Mouse (Mus musculus): ENCODE measurements around the gene Arhgef3. TPM values are rescaled to one million over a fixed set of nuclear protein-coding genes. Genes with fewer than 3 reads are reported as not detected.

Arhgef3 gene
- polyA plus RNA-seq, 1 experiment from 2014 or later: 1.6 TPM

GRCm38 (mm10) chr14:27118546-27118945, 3.8 kb downstream of the Arhgef3 start:
- Histone ChIP-seq H3K9me3 (replicated peaks) (no peaks in the 10 kb centered on the region), H3K36me3 (no peaks in the 10 kb centered on the region), H3K4me3 (no peak overlapping the region), H3K4me1 (peaks cover 14% of the 10 kb centered on the region), H3K27me3 (ENCODE audit: low read depth, poor library complexity, severe bottlenecking) (peaks cover 47% of the 10 kb centered on the region), H3K27ac (replicated peaks) (no peak overlapping the region)
- WGBS: 88% methylated on average over 5 of the region's 5 CpGs
- no peak for DNase-seq (ENCODE audit: low spot score)

- Histone ChIP-seq H3K4me1 (peaks cover 4% of the 10 kb centered on the region; the same call in 1 of the 2 replicates), H3K4me3 (no peak overlapping the region), H3K9me3 (replicated peaks) (no peaks in the 10 kb centered on the region), H3K27ac (replicated peaks) (no peak overlapping the region), H3K36me3 (no peaks in the 10 kb centered on the region), H3K27me3 (ENCODE audit: low read depth, poor library complexity, severe bottlenecking) (peaks cover 10% of the 10 kb centered on the region)
- WGBS: 79% methylated on average over 3 of the region's 3 CpGs
- DNase-seq (ENCODE audit: low spot score): no peak
Observed at GRCm38 (mm10) chr14:27122646-27123045, 7.9 kb downstream of the Arhgef3 start.

GRCm38 (mm10) chr14:27123543-27123942, 8.8 kb downstream of the Arhgef3 start:
- WGBS: 58% methylated on average over 8 of the region's 8 CpGs
- Histone ChIP-seq H3K27ac (replicated peaks) (no peak overlapping the region), H3K4me1 (peaks cover 4% of the 10 kb centered on the region; the same call in 1 of the 2 replicates), H3K9me3 (replicated peaks) (no peaks in the 10 kb centered on the region), H3K36me3 (no peaks in the 10 kb centered on the region), H3K27me3 (ENCODE audit: low read depth, poor library complexity, severe bottlenecking) (peaks cover 1% of the 10 kb centered on the region; the same call in 1 of the 2 replicates), H3K4me3 (no peak overlapping the region)
- no peak for DNase-seq (ENCODE audit: low spot score)

DNA sequence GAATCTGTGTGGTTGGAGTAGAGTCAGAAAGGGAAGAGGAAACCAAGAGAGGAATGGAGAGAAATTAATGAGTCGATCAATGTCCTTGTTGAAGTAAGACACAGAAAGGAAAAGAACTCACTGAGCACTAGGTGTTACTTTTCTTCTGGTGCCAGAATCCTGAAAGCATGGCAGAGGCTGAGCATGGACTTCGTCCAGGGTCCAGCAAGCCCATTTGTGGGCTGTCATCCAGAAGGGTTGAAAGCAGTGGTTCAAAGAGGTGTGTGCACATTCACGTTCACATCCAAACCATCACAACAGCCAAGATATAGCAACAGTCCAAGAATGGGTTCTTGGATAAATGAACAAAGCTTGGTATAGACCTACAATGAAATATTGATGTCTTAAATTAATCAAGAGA, 15.3 kb downstream of the Arhgef3 start:
- H3K36me3 ChIP-seq: no peaks in the 10 kb centered on the region
- no peak for DNase-seq (ENCODE audit: low spot score)
- H3K4me3 ChIP-seq: no peak overlapping the region
- H3K9me3 ChIP-seq (replicated peaks): no peaks in the 10 kb centered on the region
- WGBS: 88% methylated on average over 3 of the region's 3 CpGs
- no peaks in the 10 kb centered on the region for H3K27me3 ChIP-seq (ENCODE audit: low read depth, poor library complexity, severe bottlenecking)
- no peaks in the 10 kb centered on the region for H3K4me1 ChIP-seq
- H3K27ac ChIP-seq (replicated peaks): no peak overlapping the region

DNA sequence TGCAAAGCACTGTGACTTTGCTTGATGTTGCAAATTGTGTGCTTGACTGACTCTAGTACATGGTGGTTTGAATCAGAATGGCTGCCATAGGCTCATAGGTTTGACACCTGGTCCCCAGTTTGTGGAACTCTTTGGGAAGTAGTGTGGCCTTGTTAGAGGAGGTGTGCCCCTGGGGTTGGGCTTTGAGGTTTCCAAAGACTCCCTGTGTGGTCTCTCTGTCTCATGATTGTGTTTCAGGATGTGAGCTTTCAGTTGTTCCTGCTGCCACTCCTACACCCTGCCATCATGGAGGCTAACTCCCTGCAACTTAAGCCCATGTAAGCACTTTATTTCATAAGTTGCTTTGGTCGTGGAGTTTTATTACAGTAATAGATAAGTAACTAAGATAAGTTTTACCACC, 16.0 kb downstream of the Arhgef3 start:
- 86% methylated on average over 1 of the region's 1 CpGs for WGBS
- Histone ChIP-seq H3K4me1 (no peaks in the 10 kb centered on the region), H3K9me3 (replicated peaks) (no peaks in the 10 kb centered on the region), H3K4me3 (no peak overlapping the region), H3K36me3 (no peaks in the 10 kb centered on the region), H3K27me3 (ENCODE audit: low read depth, poor library complexity, severe bottlenecking) (no peaks in the 10 kb centered on the region), H3K27ac (replicated peaks) (no peak overlapping the region)
- no peak for DNase-seq (ENCODE audit: low spot score)

- H3K4me3 ChIP-seq: no peak overlapping the region
- no peaks in the 10 kb centered on the region for H3K27me3 ChIP-seq (ENCODE audit: low read depth, poor library complexity, severe bottlenecking)
- DNase-seq (ENCODE audit: low spot score): no peak
- H3K36me3 ChIP-seq: no peaks in the 10 kb centered on the region
- 76% methylated on average over 1 of the region's 1 CpGs for WGBS
- no peak overlapping the region for H3K27ac ChIP-seq (replicated peaks)
- H3K4me1 ChIP-seq: no peaks in the 10 kb centered on the region
- H3K9me3 ChIP-seq (replicated peaks): no peaks in the 10 kb centered on the region
Observed at GRCm38 (mm10) chr14:27131521-27131920, 16.8 kb downstream of the Arhgef3 start.

DNA sequence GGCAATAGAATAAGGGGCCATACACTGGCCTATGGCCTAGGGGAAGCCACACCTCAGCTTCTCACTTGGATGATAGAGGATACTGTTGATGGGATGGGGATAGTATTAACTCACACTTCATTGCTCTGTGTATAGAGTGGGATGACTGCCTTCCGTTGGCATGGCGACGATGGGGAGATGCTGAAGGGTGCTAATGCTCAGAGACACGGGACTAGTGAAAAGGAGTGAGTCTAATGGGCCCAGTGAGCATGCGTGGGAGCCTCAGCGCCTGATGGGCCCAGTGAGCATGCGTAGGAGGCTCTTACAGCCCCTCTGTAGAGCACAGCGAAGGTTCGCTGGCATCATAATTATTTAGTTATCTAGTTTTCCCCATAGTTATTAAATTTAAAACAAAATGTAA, 24.2 kb downstream of the Arhgef3 start:
- Histone ChIP-seq H3K27me3 (ENCODE audit: low read depth, poor library complexity, severe bottlenecking) (no peaks in the 10 kb centered on the region), H3K9me3 (replicated peaks) (no peaks in the 10 kb centered on the region), H3K4me1 (no peaks in the 10 kb centered on the region), H3K4me3 (no peak overlapping the region), H3K27ac (replicated peaks) (no peak overlapping the region), H3K36me3 (no peaks in the 10 kb centered on the region)
- DNase-seq (ENCODE audit: low spot score): no peak
- WGBS: 90% methylated on average over 9 of the region's 9 CpGs

DNA sequence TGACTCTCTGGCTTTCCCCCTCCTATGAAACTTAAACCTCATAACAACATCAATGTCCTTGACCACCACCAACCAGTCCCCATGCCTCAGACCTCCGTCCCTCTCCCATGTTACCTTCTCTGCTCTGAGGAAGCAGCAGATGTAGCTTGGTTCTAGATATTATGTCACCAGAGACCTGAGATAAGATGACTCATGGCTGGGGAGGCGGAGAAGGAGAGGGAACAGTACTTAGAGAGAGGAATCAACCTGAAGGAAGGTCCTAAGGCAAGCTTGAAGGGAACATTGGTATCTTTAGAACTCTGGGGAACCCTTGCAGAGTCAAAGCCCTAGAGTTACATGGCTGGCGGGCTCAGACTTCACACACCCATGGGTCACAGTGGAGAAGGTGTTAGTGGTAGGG, 25.3 kb downstream of the Arhgef3 start:
- no peaks in the 10 kb centered on the region for H3K36me3 ChIP-seq
- no peak overlapping the region for H3K27ac ChIP-seq (replicated peaks)
- 89% methylated on average over 3 of the region's 3 CpGs for WGBS
- no peaks in the 10 kb centered on the region for H3K4me1 ChIP-seq
- H3K4me3 ChIP-seq: no peak overlapping the region
- H3K27me3 ChIP-seq (ENCODE audit: low read depth, poor library complexity, severe bottlenecking): no peaks in the 10 kb centered on the region
- no peak for DNase-seq (ENCODE audit: low spot score)
- no peaks in the 10 kb centered on the region for H3K9me3 ChIP-seq (replicated peaks)

- H3K27me3 ChIP-seq (ENCODE audit: low read depth, poor library complexity, severe bottlenecking): no peaks in the 10 kb centered on the region
- no peaks in the 10 kb centered on the region for H3K9me3 ChIP-seq (replicated peaks)
- H3K4me1 ChIP-seq: peaks cover 5% of the 10 kb centered on the region; the same call in 1 of the 2 replicates
- H3K36me3 ChIP-seq: no peaks in the 10 kb centered on the region
- no peak for DNase-seq (ENCODE audit: low spot score)
- 34% methylated on average over 3 of the region's 3 CpGs for WGBS
- H3K4me3 ChIP-seq: no peak overlapping the region
- no peak overlapping the region for H3K27ac ChIP-seq (replicated peaks)
Observed at GRCm38 (mm10) chr14:27141486-27141885, 26.8 kb downstream of the Arhgef3 start.

DNA sequence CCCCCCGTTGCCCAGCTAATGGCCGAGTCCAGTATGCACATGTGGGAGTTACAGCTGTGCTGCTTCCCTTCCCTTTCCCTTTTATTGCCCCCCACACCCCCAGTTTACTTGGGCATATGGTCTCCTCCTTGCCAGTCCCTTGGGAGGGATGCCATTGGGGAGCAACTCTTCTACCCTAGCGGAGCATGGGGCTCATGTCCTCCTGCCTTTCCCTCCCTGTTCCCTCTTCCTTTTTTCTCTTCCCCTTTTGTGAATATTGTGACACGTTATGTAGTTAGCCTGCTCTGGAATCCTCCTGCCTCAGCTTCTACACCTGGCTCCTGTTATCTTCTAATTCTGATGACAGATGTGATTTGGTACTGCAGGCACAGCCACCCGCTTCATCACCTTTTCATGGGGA, 28.0 kb downstream of the Arhgef3 start:
- WGBS: 93% methylated on average over 5 of the region's 5 CpGs

DNA sequence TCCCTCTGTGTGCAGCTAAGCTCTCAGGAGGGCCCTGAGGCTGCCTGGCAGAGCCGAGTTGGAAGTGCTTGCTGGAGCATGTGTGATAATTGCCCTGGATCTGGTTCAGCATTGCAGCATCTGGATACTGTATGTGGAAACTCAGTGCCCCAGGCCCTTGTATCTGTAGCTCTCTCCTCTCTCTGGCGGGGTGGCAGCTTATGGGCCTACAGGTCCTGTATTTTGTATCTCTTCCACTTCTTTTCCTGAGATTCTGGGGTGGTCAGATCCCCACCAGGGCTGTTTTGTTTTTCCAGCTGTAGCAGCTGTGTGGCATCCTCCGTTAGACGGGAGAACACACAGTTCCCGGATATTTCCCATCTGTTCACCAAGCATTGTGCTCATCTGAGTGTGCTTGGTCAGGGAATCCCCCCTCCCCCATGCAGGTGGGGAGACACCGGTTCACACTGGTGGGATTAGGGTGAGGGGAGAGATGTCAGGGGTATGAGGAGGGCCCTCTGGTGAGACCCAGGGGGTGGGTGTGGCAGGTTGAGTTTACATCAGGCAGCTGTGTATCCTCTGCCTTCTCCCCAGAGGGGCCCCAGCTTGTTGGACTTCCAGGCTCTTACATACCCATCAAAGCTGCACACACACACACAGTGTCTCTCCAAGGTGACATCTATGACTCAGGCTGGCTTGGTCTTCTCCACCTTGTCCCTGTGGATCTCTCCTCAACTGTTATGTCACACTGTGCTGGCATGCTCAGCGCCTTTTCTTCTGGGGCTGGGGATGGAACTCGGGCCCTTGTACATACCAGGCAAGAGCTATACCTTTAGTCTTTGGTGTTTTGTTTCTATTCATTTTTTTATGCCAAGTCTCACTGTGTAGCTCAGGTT, 30.7 kb downstream of the Arhgef3 start:
- Histone ChIP-seq H3K4me1 (peaks cover 5% of the 10 kb centered on the region; the same call in 1 of the 2 replicates), H3K27me3 (ENCODE audit: low read depth, poor library complexity, severe bottlenecking) (no peaks in the 10 kb centered on the region), H3K36me3 (no peaks in the 10 kb centered on the region), H3K4me3 (no peak overlapping the region), H3K9me3 (replicated peaks) (no peaks in the 10 kb centered on the region), H3K27ac (replicated peaks) (no peak overlapping the region)
- no peak for DNase-seq (ENCODE audit: low spot score)
- 65% methylated on average over 8 of the region's 8 CpGs for WGBS

More for the DNA sequence above, 28.0 kb downstream of the Arhgef3 start:
- DNase-seq (ENCODE audit: low spot score): no peak
- H3K36me3 ChIP-seq: no peaks in the 10 kb centered on the region
- no peaks in the 10 kb centered on the region for H3K9me3 ChIP-seq (replicated peaks)
- no peak overlapping the region for H3K27ac ChIP-seq (replicated peaks)
- H3K4me1 ChIP-seq: peaks cover 5% of the 10 kb centered on the region; the same call in 1 of the 2 replicates
- H3K4me3 ChIP-seq: no peak overlapping the region
- H3K27me3 ChIP-seq (ENCODE audit: low read depth, poor library complexity, severe bottlenecking): no peaks in the 10 kb centered on the region

DNA sequence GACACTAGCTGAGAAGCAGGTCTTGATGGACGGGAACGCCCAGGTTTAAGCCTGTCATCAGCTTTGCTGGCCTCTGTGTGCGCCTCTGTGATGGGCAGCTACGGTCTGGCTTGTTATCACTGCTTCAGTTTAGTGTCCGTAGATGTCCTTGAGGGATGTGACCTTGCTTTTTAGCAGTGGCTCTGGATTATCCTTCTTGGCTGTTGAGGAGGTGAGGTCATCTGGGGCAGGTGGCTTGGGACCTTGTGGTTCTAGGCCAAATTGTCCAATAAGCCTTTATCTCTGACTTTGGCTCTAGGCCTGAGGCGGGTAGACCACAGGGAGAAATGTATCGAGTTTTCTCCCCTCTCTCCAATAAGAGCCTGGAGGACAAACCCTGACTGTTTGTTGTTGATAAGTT, 33.0 kb downstream of the Arhgef3 start:
- no peaks in the 10 kb centered on the region for H3K27me3 ChIP-seq (ENCODE audit: low read depth, poor library complexity, severe bottlenecking)

GRCm38 (mm10) chr14:27149401-27149800, 34.7 kb downstream of the Arhgef3 start:
- Histone ChIP-seq H3K4me1 (peaks cover 5% of the 10 kb centered on the region; the same call in 1 of the 2 replicates), H3K9me3 (replicated peaks) (no peaks in the 10 kb centered on the region), H3K4me3 (no peak overlapping the region), H3K27ac (replicated peaks) (no peak overlapping the region), H3K27me3 (ENCODE audit: low read depth, poor library complexity, severe bottlenecking) (no peaks in the 10 kb centered on the region), H3K36me3 (no peaks in the 10 kb centered on the region)
- WGBS: 95% methylated on average over 5 of the region's 5 CpGs
- no peak for DNase-seq (ENCODE audit: low spot score)

More for the DNA sequence above, 33.0 kb downstream of the Arhgef3 start:
- H3K4me1 ChIP-seq: peaks cover 5% of the 10 kb centered on the region; the same call in 1 of the 2 replicates
- H3K27ac ChIP-seq (replicated peaks): no peak overlapping the region
- DNase-seq (ENCODE audit: low spot score): no peak
- H3K36me3 ChIP-seq: no peaks in the 10 kb centered on the region
- H3K4me3 ChIP-seq: no peak overlapping the region
- 86% methylated on average over 7 of the region's 7 CpGs for WGBS
- no peaks in the 10 kb centered on the region for H3K9me3 ChIP-seq (replicated peaks)

Data from midbrain, embryonic 10.5 days (tissue).